Mouse (Mus musculus): ENCODE results near the gene Cldn34c2. TPM values are rescaled to one million over a fixed set of nuclear protein-coding genes. Genes with fewer than 3 reads are reported as not detected.
A peak's percentile ranks its signal among the peaks of the same experiment; 100 is the strongest.
"Not testable (repeated sequence)": the region's sequence is repeated elsewhere in the genome, so short reads cannot be mapped to it uniquely, and the experiment has no call there.

The Cldn34c2 gene
- not detected in 2 replicates for polyA plus RNA-seq (2015; fragmentation: Nextera tagmentation; extraction: Ambion mirVana)

DNA sequence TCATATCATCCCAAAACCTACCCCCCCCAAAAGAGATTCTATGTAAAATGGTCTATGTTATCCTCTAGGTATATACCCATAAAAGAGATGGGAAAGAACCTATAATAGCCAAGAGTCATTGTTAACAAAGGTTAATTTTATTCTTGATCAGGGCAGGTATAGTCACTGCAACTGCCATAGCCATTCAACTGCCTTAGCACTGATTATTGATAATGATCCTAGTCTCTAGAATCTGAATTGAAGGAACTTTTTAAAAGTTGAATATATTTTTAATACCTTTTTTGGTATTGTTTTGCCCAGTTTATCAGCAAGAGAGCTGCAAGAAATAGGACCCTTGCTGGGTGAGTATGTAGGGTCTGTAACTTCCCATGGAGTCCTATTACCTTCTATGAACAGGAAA, at the start of gene Cldn34c2:
Gene Cldn34c2 (plus strand): TSS at position 301 of the 400 bp plus-strand sequence.
- not testable (repeated sequence) for H3K9ac ChIP-seq (ENCODE audit: low read depth, low read length); H3K36me3 ChIP-seq (ENCODE audit: control insufficient read depth, insufficient read depth, low read length); ATAC-seq; H3K27me3 ChIP-seq (replicated peaks; ENCODE audit: control insufficient read depth, insufficient read depth, low read length); H3K27ac ChIP-seq (ENCODE audit: low read depth, low read length); H3K4me1 ChIP-seq (ENCODE audit: control insufficient read depth, insufficient read depth, low read depth, low read length); H3K4me2 ChIP-seq (ENCODE audit: low read length); H3K9me3 ChIP-seq (ENCODE audit: control insufficient read depth, low read length); H3K4me3 ChIP-seq (ENCODE audit: low read length)

DNA sequence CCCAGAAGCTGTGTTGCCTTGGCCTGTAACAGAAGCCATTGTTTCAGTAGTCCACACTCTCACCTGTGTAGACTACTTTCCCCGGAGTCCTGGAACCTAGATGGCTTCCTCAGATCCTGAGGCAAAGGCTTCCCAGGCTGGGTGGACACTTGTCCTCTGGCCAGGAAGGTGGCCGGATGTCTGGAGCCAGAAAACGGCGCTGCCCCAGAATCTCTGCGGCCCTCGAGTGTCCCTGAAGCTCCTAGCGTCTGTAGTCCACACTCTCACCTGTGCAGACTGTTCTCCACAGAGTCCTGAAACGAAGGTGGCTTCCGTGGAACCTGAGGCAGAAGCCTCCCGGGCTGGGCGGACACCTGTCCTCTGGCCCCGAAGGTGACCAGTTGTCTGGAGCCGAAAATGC, 30.1 kb upstream of the Cldn34c2 start:
- ATAC-seq; H3K4me1 ChIP-seq (ENCODE audit: control insufficient read depth, insufficient read depth, low read depth, low read length): not testable (repeated sequence)
- WGBS = 93% methylated on average over 13 of the region's 13 CpGs

DNA sequence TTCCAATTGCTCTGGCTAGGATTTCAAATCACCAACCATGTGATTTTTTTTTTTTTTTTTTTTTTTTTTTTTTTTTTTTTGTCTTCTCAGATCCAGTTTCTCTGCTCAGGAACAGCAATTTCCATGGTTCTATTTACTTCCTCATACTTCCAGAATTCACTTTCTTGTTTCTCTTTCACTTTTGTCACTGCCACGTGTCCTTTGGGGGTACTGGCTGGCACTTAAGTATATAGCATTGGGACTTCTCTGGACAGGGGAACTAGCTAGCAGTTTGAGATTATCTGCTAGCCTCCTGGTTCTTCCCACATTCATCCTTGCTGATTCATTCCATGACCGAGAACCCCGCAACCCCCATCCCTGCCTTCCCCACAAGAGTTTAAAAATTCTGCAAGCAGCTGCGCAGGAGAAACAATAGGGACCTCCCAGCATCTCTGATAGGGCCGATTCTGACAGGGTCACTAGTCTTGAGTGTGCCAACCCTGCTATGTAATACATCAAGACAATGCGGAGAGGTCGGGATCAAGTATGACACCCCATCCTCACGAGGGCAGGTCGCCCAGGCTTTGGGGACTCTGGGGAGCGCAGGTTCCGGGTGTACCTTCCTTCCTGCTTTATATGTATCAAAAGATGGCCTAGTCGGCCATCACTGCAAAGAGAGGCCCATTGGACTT, 30.8 kb downstream of the Cldn34c2 start:
- ATAC-seq = peak; percentile 69
- 94% methylated on average over 4 of the region's 12 CpGs for WGBS
- H3K27ac ChIP-seq (ENCODE audit: low read depth, low read length); H3K4me2 ChIP-seq (ENCODE audit: low read length); H3K9ac ChIP-seq (ENCODE audit: low read depth, low read length); H3K4me1 ChIP-seq (ENCODE audit: control insufficient read depth, insufficient read depth, low read depth, low read length); H3K36me3 ChIP-seq (ENCODE audit: control insufficient read depth, insufficient read depth, low read length); H3K9me3 ChIP-seq (ENCODE audit: control insufficient read depth, low read length); H3K4me3 ChIP-seq (ENCODE audit: low read length); H3K27me3 ChIP-seq (replicated peaks; ENCODE audit: control insufficient read depth, insufficient read depth, low read length): not testable (repeated sequence)

More for the DNA sequence above, 30.1 kb upstream of the Cldn34c2 start:
- not testable (repeated sequence) for H3K27ac ChIP-seq (ENCODE audit: low read depth, low read length); H3K4me2 ChIP-seq (ENCODE audit: low read length); H3K27me3 ChIP-seq (replicated peaks; ENCODE audit: control insufficient read depth, insufficient read depth, low read length); H3K36me3 ChIP-seq (ENCODE audit: control insufficient read depth, insufficient read depth, low read length); H3K9me3 ChIP-seq (ENCODE audit: control insufficient read depth, low read length); H3K9ac ChIP-seq (ENCODE audit: low read depth, low read length); H3K4me3 ChIP-seq (ENCODE audit: low read length)

Other genes starting within 250 kb of the Cldn34c2 start
- gene Gm17467, start 123.1 kb downstream of the Cldn34c2 start, polyA plus RNA-seq (2015; fragmentation: Nextera tagmentation; extraction: Ambion mirVana) = not detected in 2 replicates
- gene Cldn34c3, start 212.0 kb downstream of the Cldn34c2 start, polyA plus RNA-seq (2015; fragmentation: Nextera tagmentation; extraction: Ambion mirVana) = not detected in 2 replicates